Mouse (Mus musculus) cerebellum, postnatal 14 days (tissue): ENCODE results near the gene Uchl4.
"Not testable (repeated sequence)": the region's sequence is repeated elsewhere in the genome, so short reads cannot be mapped to it uniquely, and the experiment has no call there.

Experiments used
- DNase-seq, 2 experiments: peaks; one replicate each; pipeline ENCODE4 v3.0.0; 2021; ENCODE audit warnings: mixed read lengths in 2 of 2

Gene Uchl4

GRCm38 (mm10) chr9:64231674-64232073, 3.3 kb upstream of the Uchl4 start:
- DNase-seq = no peak

GRCm38 (mm10) chr9:64232257-64232957, 2.6 kb upstream of the Uchl4 start:
- DNase-seq = no peak

- DNase-seq = no peak
Measured at GRCm38 (mm10) chr9:64233656-64234055, 1.3 kb upstream of the Uchl4 start.

- no peak for DNase-seq
Measured at GRCm38 (mm10) chr9:64236056-64236455, 1.1 kb downstream of the Uchl4 start.

GRCm38 (mm10) chr9:64240116-64240515, 5.1 kb downstream of the Uchl4 start:
- no peak for DNase-seq

GRCm38 (mm10) chr9:64240681-64241080, 5.7 kb downstream of the Uchl4 start:
- no peak for DNase-seq

- no peak for DNase-seq
Measured at GRCm38 (mm10) chr9:64242381-64242831, 7.4 kb downstream of the Uchl4 start.

- no peak for DNase-seq
Measured at GRCm38 (mm10) chr9:64249371-64249770, 14.4 kb downstream of the Uchl4 start.

- no peak for DNase-seq
Measured at GRCm38 (mm10) chr9:64250111-64250730, 15.2 kb downstream of the Uchl4 start.

- peak in 1 of 2 experiments; percentile 19 for DNase-seq
Measured at GRCm38 (mm10) chr9:64252591-64253020, 17.6 kb downstream of the Uchl4 start.

- peak; percentile 100 for DNase-seq
Measured at GRCm38 (mm10) chr9:64253021-64253904, 18.3 kb downstream of the Uchl4 start, which contains the start of gene Map2k1. TSS of gene Map2k1 (minus strand) at chr9:64253631.

- DNase-seq = no peak
Measured at GRCm38 (mm10) chr9:64255422-64255821, 20.4 kb downstream of the Uchl4 start.

GRCm38 (mm10) chr9:64256204-64256603, 21.2 kb downstream of the Uchl4 start:
- DNase-seq = no peak

GRCm38 (mm10) chr9:64259906-64260305, 24.9 kb downstream of the Uchl4 start:
- DNase-seq = no peak

GRCm38 (mm10) chr9:64261023-64261422, 26.0 kb downstream of the Uchl4 start:
- no peak for DNase-seq

- DNase-seq = no peak
Measured at GRCm38 (mm10) chr9:64264813-64265212, 29.8 kb downstream of the Uchl4 start.

GRCm38 (mm10) chr9:64267231-64267630, 32.2 kb downstream of the Uchl4 start:
- DNase-seq = no peak

- no peak for DNase-seq
Measured at GRCm38 (mm10) chr9:64268196-64268595, 33.2 kb downstream of the Uchl4 start.

- DNase-seq = not testable (repeated sequence)
Measured at GRCm38 (mm10) chr9:64268836-64269235, 33.8 kb downstream of the Uchl4 start.

GRCm38 (mm10) chr9:64271249-64271648, 36.2 kb downstream of the Uchl4 start:
- no peak for DNase-seq

- DNase-seq = peak; percentile 55 to 71
Measured at GRCm38 (mm10) chr9:64272611-64273010, 37.6 kb downstream of the Uchl4 start.

GRCm38 (mm10) chr9:64273757-64274156, 38.8 kb downstream of the Uchl4 start:
- DNase-seq = no peak

GRCm38 (mm10) chr9:64274291-64274690, 39.3 kb downstream of the Uchl4 start:
- DNase-seq = no peak
